Mouse (Mus musculus) c-Kit-positive CD71-negative TER-119-negative erythroid progenitor cells, embryonic 14.5 days (primary cell): ENCODE results near the gene Pard3.

Source experiments
- DNase-seq: peaks from one replicate; pipeline ENCODE4 v3.0.0-alpha.2; 2013; ENCODE audit warnings: low read depth

Pard3 gene

DNA sequence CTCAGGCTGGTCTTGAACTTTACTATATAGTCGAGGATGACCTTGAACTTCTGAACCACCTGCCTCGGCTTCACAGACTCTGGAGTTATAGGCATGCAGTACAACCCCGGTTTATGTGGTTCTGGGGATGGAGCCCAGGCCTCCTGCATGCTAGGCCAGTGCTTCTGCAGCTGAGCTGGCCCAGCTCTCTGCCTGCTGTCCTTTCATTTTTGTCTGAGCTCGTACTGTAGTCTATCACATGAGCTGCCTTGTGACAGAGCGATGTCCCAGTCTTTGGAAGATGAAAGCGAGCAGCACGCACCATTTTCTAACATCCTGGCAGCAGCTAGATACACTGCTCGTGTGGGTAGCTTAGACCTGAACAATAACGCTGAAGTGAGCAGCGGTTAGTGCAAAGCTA lies 545.6 kb downstream of the Pard3 start:
- DNase-seq = no peak

DNA sequence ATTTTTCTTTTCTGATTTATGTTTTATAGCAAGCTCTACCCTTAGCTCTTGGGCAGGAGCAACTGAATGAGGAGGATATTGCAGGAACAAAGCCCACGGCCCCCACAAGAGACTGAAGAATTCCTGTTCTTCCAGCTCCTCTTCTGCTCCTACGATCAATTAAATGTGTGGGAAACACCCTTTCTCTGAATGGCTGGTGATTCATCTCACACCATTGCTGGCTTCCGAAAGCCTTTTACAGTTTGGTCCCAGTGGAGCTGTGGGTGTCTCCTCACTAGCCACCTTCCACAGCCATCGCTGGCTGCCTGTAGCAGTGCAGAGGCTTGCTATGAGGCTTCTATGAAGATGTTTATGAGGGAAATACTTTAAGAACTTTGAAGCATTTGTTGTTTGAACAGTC lies 550.5 kb downstream of the Pard3 start:
- DNase-seq = no peak

DNA sequence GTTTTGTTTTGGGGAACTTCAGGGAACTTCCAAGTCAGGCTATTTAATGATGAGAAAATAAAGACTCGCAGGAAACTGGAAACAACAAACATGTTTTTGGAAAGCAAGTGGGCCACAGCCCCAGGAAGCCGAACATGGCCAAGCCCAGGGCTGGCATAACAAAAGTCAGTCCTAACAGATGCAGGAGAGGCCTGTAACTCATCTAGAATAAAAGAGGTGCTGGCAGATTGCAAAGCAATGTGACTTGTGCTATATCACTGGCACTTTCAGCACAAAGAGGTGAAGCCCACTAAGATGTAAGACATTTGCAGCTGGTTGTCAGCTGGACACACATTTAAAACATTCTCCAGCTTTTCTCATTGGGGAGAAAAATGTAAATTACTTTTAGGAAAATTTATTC lies 553.0 kb downstream of the Pard3 start:
- DNase-seq = no peak

GRCm38 (mm10) chr8:127622137-127622536 lies 558.4 kb downstream of the Pard3 start:
- DNase-seq = no peak

DNA sequence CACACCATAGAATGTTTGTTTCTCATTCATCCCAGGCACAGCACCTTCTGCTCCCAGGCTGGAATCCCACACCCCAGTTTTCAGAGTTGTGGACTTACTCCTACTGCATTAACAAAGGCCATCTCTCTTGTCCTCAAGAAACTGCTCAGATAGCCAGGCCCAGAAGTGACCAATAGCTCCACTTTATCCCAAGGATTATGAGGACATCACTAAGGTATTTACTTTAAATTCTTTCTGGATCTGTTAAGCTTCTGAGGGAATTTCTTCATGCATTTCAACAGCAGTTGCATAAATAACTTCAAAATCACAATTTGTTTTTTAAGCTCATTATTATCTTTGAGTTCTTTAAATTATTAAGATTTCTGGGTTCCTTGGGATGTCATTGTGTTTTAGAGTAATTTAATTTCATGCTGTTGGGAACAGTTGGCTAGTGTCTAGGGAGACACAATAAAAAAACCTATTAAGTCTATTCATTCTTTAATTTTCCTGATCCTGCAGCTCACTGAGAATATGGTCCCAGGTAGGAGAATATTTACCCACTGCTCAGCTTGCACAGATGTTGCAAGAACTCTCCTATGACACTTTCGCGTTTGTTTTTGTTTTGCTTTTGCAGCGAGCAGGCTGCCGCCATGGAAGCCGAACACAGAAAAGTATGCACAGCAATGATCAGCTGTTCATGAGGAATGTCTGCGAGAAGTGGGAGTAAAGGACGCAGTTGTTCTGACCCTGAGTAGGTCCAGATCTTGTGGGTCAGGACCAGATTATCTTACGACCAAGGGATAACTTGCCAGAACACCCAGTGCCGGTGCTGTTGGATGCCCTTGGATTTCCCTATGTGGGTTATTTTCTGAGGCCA lies 574.8 kb downstream of the Pard3 start:
- no peak for DNase-seq

DNA sequence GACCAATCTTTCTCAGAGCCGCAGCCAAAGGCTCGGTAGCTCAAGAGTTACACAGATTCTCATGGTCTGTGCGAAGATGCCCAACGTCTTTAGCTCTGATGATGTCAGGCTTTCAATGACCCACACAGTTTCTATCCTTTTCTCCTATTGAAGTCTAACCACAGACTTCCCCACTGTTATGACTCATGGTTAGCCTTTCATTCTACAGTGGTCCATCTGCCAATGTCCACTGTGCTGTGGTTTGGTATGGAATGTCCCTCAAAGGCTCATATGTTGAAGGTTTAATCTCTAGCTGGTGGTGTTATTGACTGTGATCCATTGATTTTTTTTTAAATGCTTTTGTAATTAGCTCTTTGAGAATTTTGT lies 575.4 kb downstream of the Pard3 start:
- DNase-seq = no peak

DNA sequence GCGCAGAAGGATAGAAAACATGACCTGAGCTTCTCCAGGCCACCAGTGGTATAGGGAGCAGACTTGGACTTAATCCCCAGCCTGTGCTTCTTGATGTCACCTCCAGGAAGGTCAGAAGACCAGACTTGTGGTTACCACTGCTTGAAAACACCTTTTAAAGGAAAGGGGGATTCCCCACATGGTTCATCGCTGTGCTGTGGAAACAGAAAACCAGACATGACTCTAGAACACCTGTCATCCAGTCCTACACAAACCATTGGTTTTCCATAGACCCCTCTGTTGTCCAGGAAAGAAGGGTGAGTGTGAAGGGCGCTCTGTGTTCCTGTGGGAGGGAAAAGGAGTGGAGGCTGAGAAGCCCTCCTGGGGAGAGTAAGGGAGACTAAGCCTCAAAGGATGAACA lies 591.9 kb downstream of the Pard3 start:
- DNase-seq = no peak
